Mouse (Mus musculus) stomach, postnatal 0 days (tissue): Measurements from ENCODE around the gene Gck. TPM values are rescaled to one million over a fixed set of nuclear protein-coding genes. Genes with fewer than 3 reads are reported as not detected.

Experiments used
- ATAC-seq: fragments of 200-750 bp; cut with Nextera tagmentation; 2 replicates; pipeline ENCODE4 v1.8.0; 2017; ENCODE audit not compliant: low FRiP score, low TSS enrichment
- DNase-seq: peaks from one replicate; pipeline ENCODE4 v3.0.0-alpha.2; 2016; ENCODE audit warnings: low spot score
- H3K27ac ChIP-seq: fragments of 300-500 bp; sonication (generic); replicated peaks from 2 replicates; pipeline ENCODE4 v1.5.1; 2014; ENCODE audit warnings: mild to moderate bottlenecking, control low read depth
- H3K27me3 ChIP-seq: fragments of 300-500 bp; sonication (generic); 2 replicates; pipeline ENCODE4 v1.6.1; 2014; ENCODE audit warnings: low read length; ENCODE audit not compliant: control insufficient read depth, insufficient read depth
- H3K36me3 ChIP-seq: fragments of 300-500 bp; sonication (generic); 2 replicates; pipeline ENCODE4 v1.6.1; 2014; ENCODE audit warnings: low read length, mixed read lengths; ENCODE audit not compliant: control insufficient read depth, insufficient read depth
- H3K4me1 ChIP-seq: fragments of 300-500 bp; sonication (generic); replicated peaks from 2 replicates; pipeline ENCODE4 v1.6.1; 2014; ENCODE audit warnings: antibody characterized with exemption; ENCODE audit not compliant: control insufficient read depth, insufficient read depth
- H3K4me2 ChIP-seq: fragments of 300-500 bp; sonication (generic); replicated peaks from 2 replicates; pipeline ENCODE4 v1.6.1; 2014; ENCODE audit warnings: low read depth, mild to moderate bottlenecking, control low read depth, moderate library complexity
- H3K4me3 ChIP-seq: fragments of 300-500 bp; sonication (generic); 2 replicates; pipeline ENCODE4 v1.5.1; 2014; ENCODE audit warnings: low read depth, low read length, control low read depth
- H3K9ac ChIP-seq: fragments of 300-500 bp; sonication (generic); 2 replicates; pipeline ENCODE4 v1.6.1; 2014; ENCODE audit warnings: mild to moderate bottlenecking, low read length, control low read depth, mixed read lengths
- H3K9me3 ChIP-seq: fragments of 300-500 bp; sonication (generic); 2 replicates; pipeline ENCODE4 v1.6.1; 2016; ENCODE audit warnings: low read length; ENCODE audit not compliant: control insufficient read depth
- CTCF ChIP-seq: IDR thresholded peaks from 2 replicates; pipeline ENCODE4 v1.5.1; 2016; ENCODE audit warnings: antibody characterized with exemption, low read depth, mild to moderate bottlenecking, moderate library complexity
- EP300 ChIP-seq: optimal IDR thresholded peaks from 2 replicates; pipeline ENCODE3; 2016; ENCODE audit warnings: antibody characterized with exemption
- WGBS: fragments of 180-500 bp; shearing (Covaris S2); extraction: QIAGEN DNeasy Blood & Tissue Kit; methylation state at CpG from one replicate; pipeline ENCODE4 v1.1.7; 2014; 5-methylcytosine and 5-hydroxymethylcytosine counted together
- polyA plus RNA-seq: library from polyadenylated mRNA; unstranded; fragments of >200 nt; fragmentation: Nextera tagmentation; extraction: Ambion mirVana; gene quantifications from 2 replicates; pipeline ENCODE4 v1.2.1, GENCODE M21; 2015

Gene Gck
- 1.9 and 2.0 TPM in 2 replicates for polyA plus RNA-seq

DNA sequence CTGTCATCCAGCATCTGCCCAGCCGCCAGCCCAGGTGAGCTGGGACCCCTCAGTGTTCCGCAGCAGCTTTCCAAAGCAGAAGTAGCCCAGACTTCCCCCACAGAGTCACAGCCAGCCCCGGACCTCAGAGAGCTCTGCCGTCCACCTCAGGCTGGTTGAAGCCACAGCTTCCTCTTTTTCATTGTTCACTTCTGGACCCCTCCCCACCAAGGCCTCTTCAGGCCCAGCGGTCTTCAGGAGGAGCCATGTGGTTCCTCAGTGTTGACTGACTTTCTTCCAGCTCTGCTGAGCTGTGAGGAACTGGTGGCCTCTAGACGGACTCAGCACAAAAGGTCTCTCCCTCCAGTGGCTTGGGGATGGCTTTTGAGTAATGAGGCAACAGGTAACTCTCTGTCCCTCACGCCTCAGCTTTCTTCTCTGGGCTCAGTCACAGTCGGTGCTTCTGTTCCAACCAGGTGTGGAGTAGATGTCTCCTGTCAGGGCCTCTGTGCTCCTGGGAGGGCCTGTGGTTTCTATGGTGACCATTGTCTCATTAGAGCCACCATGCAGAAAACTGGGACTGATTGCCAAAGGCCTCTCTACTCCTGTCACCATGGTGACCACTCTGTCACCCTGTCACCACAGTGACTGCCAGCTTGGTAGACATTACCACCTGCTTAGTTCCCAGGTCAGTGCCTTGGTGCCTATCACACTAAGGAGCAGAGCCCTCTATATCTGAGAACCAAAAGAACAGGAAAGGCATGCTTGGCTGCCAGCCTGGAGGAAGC lies at the start of gene Gck:
Gck (minus strand) TSS at position 496 of the 767 bp plus-strand sequence.
- WGBS = 56% methylated on average over 8 of the region's 8 CpGs
- Histone ChIP-seq H3K9ac (no peak within 1 kb of the TSS), H3K27ac (no peak within 1 kb of the TSS), H3K9me3 (no peaks in the 10 kb centered on the region), H3K27me3 (no peaks in the 10 kb centered on the region), H3K4me3 (no peak within 1 kb of the TSS), H3K36me3 (no peaks in the 10 kb centered on the region), H3K4me2 (no peak within 1 kb of the TSS), H3K4me1 (no peaks in the 10 kb centered on the region)
- no peak for DNase-seq
- no peak for TF ChIP-seq EP300
- no peak for TF ChIP-seq CTCF
- ATAC-seq = peak; percentile 25; the same call in 1 of the 2 replicates

GRCm38 (mm10) chr11:5998472-5998871 lies 48.6 kb upstream of the Gck start:
- no peak overlapping the region for H3K9ac ChIP-seq
- H3K27ac ChIP-seq = no peak overlapping the region
- TF ChIP-seq EP300 = no peak
- no peak for TF ChIP-seq CTCF
- 96% methylated on average over 2 of the region's 2 CpGs for WGBS
- H3K4me1 ChIP-seq = peaks cover 8% of the 10 kb centered on the region
- no peak overlapping the region for H3K4me2 ChIP-seq
- no peaks in the 10 kb centered on the region for H3K36me3 ChIP-seq
- H3K4me3 ChIP-seq = no peak overlapping the region
- ATAC-seq (no peak), DNase-seq (no peak)
- H3K9me3 ChIP-seq = no peaks in the 10 kb centered on the region
- H3K27me3 ChIP-seq = no peaks in the 10 kb centered on the region

DNA sequence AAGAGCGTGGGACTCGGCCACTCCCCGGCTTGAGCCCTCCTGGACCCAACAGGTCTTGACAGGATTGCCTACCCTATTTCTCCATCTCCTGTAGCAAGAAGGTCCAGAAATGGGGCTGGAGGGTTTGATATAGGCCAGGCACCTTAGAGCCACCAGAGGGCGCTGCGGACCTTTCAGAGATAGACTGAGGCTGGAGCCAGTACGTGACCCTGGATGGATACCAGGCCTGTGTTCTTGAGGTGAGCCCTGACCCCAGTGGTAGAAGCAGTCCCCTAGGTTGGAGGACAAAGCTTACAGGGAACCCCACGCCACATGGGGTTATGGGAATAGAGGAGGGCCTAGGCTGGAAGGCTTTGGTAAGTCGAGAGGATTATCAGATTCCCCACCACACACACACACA lies 46.1 kb upstream of the Gck start:
- Histone ChIP-seq H3K36me3 (no peaks in the 10 kb centered on the region), H3K27ac (no peak overlapping the region), H3K9me3 (no peaks in the 10 kb centered on the region), H3K4me2 (no peak overlapping the region), H3K4me1 (peaks cover 6% of the 10 kb centered on the region), H3K9ac (no peak overlapping the region), H3K27me3 (no peaks in the 10 kb centered on the region), H3K4me3 (no peak overlapping the region)
- peak; percentile 85 for DNase-seq
- TF ChIP-seq EP300 = no peak
- TF ChIP-seq CTCF = peak; percentile 98
- peak; percentile 67 for ATAC-seq
- 11% methylated on average over 8 of the region's 8 CpGs for WGBS

- Histone ChIP-seq H3K27ac (no peak overlapping the region), H3K4me1 (peaks cover 3% of the 10 kb centered on the region), H3K9ac (no peak overlapping the region), H3K9me3 (no peaks in the 10 kb centered on the region), H3K4me2 (no peak overlapping the region), H3K36me3 (no peaks in the 10 kb centered on the region), H3K27me3 (no peaks in the 10 kb centered on the region), H3K4me3 (no peak overlapping the region)
- DNase-seq = no peak
- 70% methylated on average over 3 of the region's 3 CpGs for WGBS
- no peak for TF ChIP-seq EP300
- TF ChIP-seq CTCF = no peak
- no peak for ATAC-seq
These were observed 45.0 kb upstream of the Gck start for GRCm38 (mm10) chr11:5994880-5995279.

DNA sequence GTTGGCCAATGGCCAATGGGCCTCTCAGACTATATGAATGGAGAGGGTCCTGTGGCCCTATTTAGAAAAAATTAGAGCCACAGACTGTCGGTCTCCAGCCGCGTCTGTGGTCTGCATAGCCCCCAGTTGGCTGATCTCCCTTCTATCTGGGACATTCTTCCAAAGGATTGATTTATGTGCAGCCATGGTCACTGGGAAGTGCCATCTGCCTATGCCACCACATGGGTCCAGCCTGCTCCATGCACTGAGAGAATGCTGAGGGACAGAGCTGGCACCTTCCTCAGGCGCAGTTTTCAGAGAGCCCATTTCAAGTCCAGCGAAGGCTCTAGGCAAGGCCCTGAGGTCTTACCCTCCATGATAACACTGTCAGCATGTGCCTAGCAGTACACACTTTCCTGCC lies 44.3 kb upstream of the Gck start:
- H3K9me3 ChIP-seq = no peaks in the 10 kb centered on the region
- no peak overlapping the region for H3K4me3 ChIP-seq
- no peaks in the 10 kb centered on the region for H3K4me1 ChIP-seq
- DNase-seq (no peak), ATAC-seq (no peak)
- no peak overlapping the region for H3K27ac ChIP-seq
- H3K9ac ChIP-seq = no peak overlapping the region
- H3K27me3 ChIP-seq = no peaks in the 10 kb centered on the region
- no peak overlapping the region for H3K4me2 ChIP-seq
- H3K36me3 ChIP-seq = no peaks in the 10 kb centered on the region
- TF ChIP-seq EP300 (no peak), CTCF (no peak)
- 86% methylated on average over 5 of the region's 5 CpGs for WGBS

DNA sequence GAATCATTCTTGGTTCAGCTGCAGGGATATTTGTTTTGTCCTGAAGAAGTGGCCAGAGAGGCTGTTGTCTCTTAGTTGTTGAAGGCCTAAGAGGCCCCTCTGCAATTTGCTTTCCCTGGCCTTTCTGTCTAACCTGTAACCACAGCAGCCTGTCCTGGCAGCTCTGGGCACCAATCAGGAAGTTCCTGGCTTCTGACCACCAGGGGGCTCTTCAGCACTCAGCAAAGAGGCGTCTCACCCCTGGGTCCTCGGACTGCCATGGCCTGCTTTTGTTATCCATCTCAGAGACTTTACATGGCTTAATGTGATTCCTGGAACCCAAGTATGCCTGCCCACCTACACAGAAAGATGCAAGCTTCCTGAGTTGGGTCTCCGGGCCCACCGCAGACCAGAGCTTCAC lies 41.0 kb upstream of the Gck start:
- no peak overlapping the region for H3K9ac ChIP-seq
- peak; percentile 80 for TF ChIP-seq CTCF
- TF ChIP-seq EP300 = no peak
- H3K27ac ChIP-seq = no peak overlapping the region
- H3K27me3 ChIP-seq = no peaks in the 10 kb centered on the region
- 39% methylated on average over 4 of the region's 4 CpGs for WGBS
- DNase-seq = peak; percentile 73
- H3K9me3 ChIP-seq = no peaks in the 10 kb centered on the region
- H3K4me1 ChIP-seq = no peaks in the 10 kb centered on the region
- H3K4me2 ChIP-seq = no peak overlapping the region
- H3K36me3 ChIP-seq = no peaks in the 10 kb centered on the region
- peak; percentile 46; the same call in 1 of the 2 replicates for ATAC-seq
- no peak overlapping the region for H3K4me3 ChIP-seq
